Mouse (Mus musculus) cerebellum, adult 2 months (tissue): ENCODE measurements at regions not wholly inside any gene's neighbourhood (a gene's known extent, or its start where the extent isn't known, plus 50 kb on each side); places are given as distances from the start of the nearest gene placed in this dataset.

Experiments used
- CTCF ChIP-seq: fragments of 200-500 bp; IDR thresholded peaks from 2 replicates; pipeline ENCODE4 v1.5.1; 2011; ENCODE audit warnings: low read depth, mild to moderate bottlenecking, control low read depth, low read length, moderate library complexity, borderline replicate concordance; ENCODE audit not compliant: insufficient read depth
- POLR2A ChIP-seq: fragments of 200-500 bp; IDR thresholded peaks from 2 replicates; pipeline ENCODE4 v1.6.1; 2011; ENCODE audit warnings: low read length, control low read depth, borderline replicate concordance; ENCODE audit not compliant: insufficient read depth

DNA sequence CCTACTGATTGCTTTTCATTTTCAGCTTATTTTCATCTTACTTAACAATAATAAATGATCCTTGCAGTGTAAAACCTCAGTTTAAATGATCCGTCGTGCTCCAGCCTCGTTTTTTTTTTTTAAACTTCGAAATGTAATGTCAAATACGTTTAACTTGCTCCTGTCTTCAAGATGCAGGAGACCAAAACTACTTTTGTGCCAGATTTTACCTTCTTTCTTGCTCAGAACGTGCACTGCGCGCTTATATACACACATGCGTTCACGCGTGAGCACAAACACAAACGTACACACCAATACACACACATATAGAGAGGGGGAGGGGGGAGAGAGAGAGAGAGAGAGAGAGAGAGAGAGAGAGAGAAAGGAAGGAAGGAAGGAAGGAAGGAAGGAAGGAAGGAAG lies 216.5 kb downstream of the Mef2c start:
- TF ChIP-seq POLR2A (no peak), CTCF (no peak)
